Mouse (Mus musculus) granulocyte monocyte progenitor cell, adult 5-6 weeks (primary cell): ENCODE results near the gene Ttc33. TPM values are rescaled to one million over a fixed set of nuclear protein-coding genes. Genes with fewer than 3 reads are reported as not detected.
"Not testable (repeated sequence)": the region's sequence is repeated elsewhere in the genome, so short reads cannot be mapped to it uniquely, and the experiment has no call there.

Source experiments
- ATAC-seq: replicated peaks from 2 replicates; pipeline ENCODE4 v1.8.0; 2016; ENCODE audit warnings: mild to moderate bottlenecking, moderate TSS enrichment, inconsistent platforms; ENCODE audit not compliant: poor library complexity, severe bottlenecking
- total RNA-seq, 2 experiments: library from RNA; stranded (forward) in 1 of 2; stranded (reverse) in 1 of 2; fragments of 200-712, 200-1000 nt in 1 of 2; fragments of >200 nt in 1 of 2; fragmentation: Nextera tagmentation in 1 of 2; gene quantifications; 2 replicates each; pipeline ENCODE4 v1.2.3; 2014 to 2017

Ttc33 gene
- total RNA-seq, 2 experiments from 2014 or later: 41.7 to 50.2 TPM

DNA sequence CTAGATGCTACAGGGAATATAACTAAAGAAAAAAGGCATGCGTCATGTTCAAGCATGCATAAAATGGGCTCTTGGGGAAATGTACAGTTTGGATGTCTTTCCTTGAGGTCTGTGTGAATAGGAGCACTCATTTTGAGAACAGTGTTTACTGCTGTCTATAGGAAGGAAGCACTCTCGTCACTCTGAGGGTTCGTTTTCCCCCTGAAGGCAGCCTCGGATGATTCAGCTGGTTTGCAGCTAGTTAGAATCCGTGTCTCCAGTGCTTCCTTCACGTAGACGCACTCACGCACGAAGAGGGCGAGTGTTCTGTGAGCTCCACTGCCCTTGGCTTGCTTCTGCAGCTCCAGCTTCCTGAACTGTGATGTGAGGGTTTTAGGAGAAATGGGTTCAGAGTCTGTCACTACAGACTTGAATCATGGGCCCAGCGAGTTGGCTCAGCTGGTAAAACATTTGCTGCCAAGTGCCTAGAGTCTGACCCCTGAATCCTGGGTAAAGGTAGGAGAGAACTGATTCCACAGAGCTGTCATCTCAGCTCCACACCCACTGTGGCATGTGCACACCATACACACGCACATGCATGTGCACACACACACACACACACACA is 12.0 kb upstream of the Ttc33 start:
- peak; percentile 37; the same call in 1 of the 2 replicates for ATAC-seq

DNA sequence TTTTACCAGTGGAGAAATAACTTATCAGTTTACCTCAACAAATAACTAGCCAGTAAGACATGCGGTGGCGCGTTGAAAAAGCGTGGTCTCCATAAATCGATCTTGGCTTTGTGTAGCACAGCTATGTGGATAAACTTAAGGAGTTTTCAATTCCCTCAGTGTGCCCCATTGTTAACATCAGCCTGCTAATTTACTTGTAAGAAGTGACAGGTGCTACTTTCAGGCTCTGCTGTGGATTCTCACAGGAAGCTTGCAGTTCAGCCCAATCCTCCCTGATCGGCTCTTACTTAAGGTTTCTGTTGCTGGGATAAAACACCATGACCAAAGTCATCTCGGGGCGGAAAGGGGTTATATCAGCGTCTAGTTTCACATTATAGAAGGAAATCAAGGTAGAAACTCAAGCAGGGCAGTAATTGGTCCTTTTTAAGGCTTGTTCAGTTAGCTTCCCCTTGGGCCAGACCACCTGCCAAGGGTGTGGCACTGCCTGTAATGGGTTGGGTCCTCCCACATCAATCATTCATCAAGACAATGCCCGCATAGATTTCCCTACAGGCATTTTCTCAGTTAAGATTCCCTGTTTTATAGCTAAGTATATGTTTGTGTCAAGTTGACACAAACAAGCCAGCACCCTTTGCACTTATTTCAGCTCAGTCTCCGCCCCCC is 526 bp upstream of the Ttc33 start:
- peak; percentile 41 for ATAC-seq

DNA sequence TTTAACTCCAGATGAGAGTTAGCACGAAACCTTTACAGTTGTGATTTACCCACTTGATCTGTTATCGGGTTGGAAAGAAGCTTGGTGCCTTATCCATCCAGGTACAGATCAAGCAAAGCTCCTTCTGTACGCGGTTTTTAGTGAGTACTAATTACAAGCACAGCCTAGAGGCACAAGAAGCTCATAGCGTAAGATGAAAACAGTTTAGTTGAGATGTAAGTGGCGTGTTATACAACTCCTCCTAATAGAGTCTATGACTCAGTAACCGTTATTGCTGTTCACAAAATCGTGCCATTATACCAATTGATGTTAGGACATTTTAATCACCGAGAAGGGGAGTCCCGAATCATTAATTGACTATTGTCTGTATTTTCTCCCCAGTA is 959 bp downstream of the Ttc33 start:
- no peak for ATAC-seq

DNA sequence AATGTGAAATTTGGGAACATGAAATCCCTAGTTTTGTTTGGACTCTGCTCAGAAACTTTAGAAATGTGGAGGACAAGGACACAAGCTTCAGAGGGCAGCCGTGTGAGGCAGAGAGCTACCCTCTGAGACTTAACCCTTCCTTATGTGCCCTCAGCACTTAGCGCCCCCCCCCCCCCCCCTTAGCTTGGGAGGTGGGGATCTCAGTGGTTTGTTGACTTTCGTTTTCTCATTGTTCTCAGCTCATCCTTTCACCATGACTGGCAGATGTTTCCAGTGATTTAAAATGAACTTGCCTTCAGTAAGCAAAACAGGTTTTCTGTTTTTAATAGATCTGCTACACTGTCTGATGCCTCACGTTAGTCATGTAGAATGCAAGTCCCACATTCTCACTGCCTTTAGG is 1.8 kb downstream of the Ttc33 start:
- no peak for ATAC-seq

GRCm38 (mm10) chr15:5188029-5188428 is 2.7 kb downstream of the Ttc33 start:
- peak; percentile 80 for ATAC-seq

GRCm38 (mm10) chr15:5189504-5190093 is 4.3 kb downstream of the Ttc33 start:
- ATAC-seq: no peak

DNA sequence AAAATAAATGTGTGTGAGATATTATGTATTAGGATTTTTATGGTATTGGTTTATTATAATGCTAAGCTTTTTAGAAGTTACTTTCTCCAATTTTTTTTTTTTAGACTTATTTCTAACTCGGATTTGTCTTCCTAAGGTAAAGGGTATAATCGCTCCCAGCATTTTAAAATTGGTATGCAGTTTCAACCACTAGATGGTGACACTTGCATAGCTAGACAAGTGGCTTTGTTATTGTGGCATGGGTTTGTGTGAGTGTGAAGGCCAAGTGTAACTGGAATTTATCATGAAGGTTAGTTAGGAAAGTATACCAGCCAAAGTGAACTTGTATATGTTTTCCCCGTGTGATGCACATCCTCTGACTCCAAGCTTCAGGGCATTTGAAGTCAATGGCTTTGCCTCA is 8.5 kb downstream of the Ttc33 start:
- peak; percentile 55; the same call in 1 of the 2 replicates for ATAC-seq

DNA sequence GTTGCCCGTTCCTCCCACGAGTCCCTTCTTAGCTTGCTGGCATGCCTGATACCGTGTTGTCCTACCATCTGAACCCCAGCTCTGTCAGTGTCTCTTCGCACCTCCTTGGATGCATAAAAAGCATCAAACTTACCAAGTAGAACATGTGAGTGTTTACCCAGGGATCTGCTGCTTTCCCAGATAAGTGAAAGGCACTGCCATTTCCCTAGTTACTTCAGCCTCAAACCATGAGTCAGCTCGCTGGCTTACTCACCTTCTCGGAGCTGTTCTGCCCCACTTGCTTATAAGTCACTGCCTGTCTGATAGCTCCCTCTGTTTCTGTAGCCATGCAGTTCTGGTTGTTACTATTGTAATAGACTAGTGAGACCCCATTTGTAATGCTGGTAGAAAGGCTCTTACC is 9.1 kb downstream of the Ttc33 start:
- no peak for ATAC-seq

GRCm38 (mm10) chr15:5194931-5195330 is 9.6 kb downstream of the Ttc33 start:
- ATAC-seq: no peak

DNA sequence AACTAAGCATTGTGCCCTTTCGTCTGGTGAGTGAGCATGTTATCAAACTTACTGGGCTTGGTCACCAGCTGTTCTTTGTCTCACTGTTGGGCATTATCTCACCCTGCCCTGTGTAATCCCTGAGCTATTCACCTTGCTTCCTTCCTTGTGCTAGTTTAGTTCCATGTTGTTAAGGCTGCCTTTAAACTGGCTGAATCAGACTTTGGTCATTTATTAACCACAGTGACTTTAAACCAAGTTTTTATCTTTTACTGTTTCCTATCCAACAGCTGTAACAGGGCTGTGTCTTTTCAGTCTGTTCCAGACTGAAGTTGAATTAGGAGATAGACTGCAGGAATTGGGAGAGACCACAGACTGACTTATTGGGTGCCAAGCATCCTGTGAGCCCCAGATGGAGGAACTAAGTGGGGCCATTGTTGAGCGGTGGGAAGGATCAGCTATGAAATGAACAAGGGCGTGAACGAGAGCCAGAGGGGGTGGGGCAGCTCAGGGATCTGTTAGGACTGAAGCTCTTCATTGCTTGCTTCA is 10.7 kb downstream of the Ttc33 start:
- peak; percentile 42; the same call in 1 of the 2 replicates for ATAC-seq

GRCm38 (mm10) chr15:5196691-5197090 is 11.4 kb downstream of the Ttc33 start:
- ATAC-seq: no peak

DNA sequence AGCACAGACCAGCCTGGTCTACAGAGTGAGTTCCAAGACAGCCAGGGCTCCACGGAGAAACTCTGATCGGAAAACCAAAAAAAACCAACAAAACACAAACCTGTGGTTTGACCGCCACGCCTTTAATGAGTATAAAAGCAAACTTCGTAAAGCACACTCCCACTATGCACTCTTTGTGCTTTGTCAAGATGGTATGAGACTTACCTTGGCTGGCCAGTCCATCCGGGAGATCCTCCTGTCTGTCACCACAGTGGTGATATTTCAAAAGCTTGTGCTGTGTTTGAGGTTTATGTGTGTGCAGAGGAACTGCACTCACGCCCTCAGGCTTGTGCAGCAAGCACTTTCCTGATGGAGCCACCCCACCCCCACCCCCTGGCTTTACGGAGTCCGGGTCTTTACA is 19.9 kb downstream of the Ttc33 start:
- no peak for ATAC-seq

GRCm38 (mm10) chr15:5209116-5209515 is 23.8 kb downstream of the Ttc33 start:
- ATAC-seq: no peak

DNA sequence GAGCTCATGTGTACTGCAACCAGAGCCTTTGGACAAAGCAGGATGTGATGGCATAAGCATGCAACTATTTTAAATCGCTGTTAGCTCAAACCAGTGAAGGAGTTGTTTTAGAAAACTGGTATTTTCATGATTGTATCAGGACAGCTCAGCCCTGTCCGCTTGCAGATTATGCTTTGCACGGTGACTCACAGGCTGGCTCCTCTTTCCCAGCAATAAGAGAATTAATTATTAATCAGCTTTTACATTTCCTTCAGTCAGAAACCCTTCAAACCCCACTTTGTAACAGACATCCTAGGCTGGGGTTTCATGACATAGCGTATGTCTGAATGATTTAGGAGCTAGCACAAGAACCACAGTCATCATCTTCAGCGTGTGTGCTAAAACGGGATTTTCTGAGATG is 35.2 kb downstream of the Ttc33 start:
- no peak for ATAC-seq

GRCm38 (mm10) chr15:5230746-5231145 is 45.4 kb downstream of the Ttc33 start:
- ATAC-seq: not testable (repeated sequence)

DNA sequence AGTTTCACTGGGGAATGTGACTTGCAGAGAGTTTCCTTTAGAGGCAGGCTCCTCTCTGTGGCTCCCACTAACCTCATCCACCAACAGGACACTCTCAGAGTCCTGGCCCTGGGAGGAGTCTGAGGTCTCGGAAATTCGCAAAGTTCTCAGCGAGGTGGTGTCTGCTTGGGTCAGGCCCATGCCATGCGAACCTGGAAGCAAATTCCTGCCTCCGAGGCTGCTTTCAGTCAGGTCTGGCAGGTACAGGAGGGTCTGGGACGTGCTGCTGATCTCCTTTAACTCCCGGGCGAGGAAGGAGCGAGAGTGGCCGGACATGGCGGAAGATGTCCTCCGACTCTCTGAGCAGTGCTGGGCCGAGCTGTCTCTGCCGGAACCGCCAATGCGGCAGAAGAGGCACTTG is 49.3 kb downstream of the Ttc33 start:
- no peak for ATAC-seq

- peak; percentile 28 for ATAC-seq
Measured at GRCm38 (mm10) chr15:5235527-5235926, 50.2 kb downstream of the Ttc33 start.

- ATAC-seq: peak; percentile 71
Measured at GRCm38 (mm10) chr15:5236538-5236937, 51.2 kb downstream of the Ttc33 start.

- ATAC-seq: no peak
Measured at GRCm38 (mm10) chr15:5237012-5237660, 51.8 kb downstream of the Ttc33 start.

GRCm38 (mm10) chr15:5238073-5238472 is 52.7 kb downstream of the Ttc33 start:
- no peak for ATAC-seq

DNA sequence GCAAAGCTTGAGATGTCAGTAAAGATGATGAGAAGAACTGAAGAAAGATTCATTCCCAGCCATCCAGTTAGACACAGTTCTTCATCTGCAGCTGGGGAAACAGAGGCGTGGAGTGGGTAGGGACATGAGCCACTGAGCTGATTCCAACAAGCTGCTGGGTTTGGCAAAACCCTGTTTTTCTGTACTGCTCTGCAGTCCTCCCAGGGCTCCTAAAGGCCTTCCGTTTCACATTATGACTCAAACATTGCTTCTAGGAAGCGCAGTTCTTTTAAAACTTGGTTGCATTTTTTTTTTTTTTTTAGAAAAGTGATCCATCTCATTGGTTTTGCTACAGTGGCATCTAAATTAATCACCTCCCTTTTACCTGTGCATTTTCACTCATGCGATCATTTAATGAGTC is 53.2 kb downstream of the Ttc33 start:
- no peak for ATAC-seq
